Mouse (Mus musculus): ENCODE results near the gene Tmem223.
"Not testable (repeated sequence)": the region's sequence is repeated elsewhere in the genome, so short reads cannot be mapped to it uniquely, and the experiment has no call there.

The Tmem223 gene

GRCm38 (mm10) chr19:8770567-8771270, at the start of gene Tmem223:
Gene Tmem223, plus strand, starts transcription at chr19:8770996.
- peak; percentile 71 to 80 for DNase-seq

GRCm38 (mm10) chr19:8721378-8721777, 49.4 kb upstream of the Tmem223 start:
- no peak for DNase-seq

GRCm38 (mm10) chr19:8722021-8722420, 48.8 kb upstream of the Tmem223 start:
- no peak for DNase-seq

GRCm38 (mm10) chr19:8722559-8722906, 48.3 kb upstream of the Tmem223 start:
- DNase-seq, result no peak

GRCm38 (mm10) chr19:8722907-8723573, 47.8 kb upstream of the Tmem223 start, which contains the start of gene Slc3a2:
Gene Slc3a2, minus strand, starts transcription at chr19:8723369.
- DNase-seq, result peak; percentile 98

- DNase-seq, result no peak
These were observed 47.0 kb upstream of the Tmem223 start for GRCm38 (mm10) chr19:8723574-8724346.

GRCm38 (mm10) chr19:8724392-8724791, 46.4 kb upstream of the Tmem223 start:
- DNase-seq, result no peak

GRCm38 (mm10) chr19:8725081-8725613, 45.6 kb upstream of the Tmem223 start:
- DNase-seq, result no peak

- no peak for DNase-seq
These were observed 44.0 kb upstream of the Tmem223 start for GRCm38 (mm10) chr19:8726609-8727390.

- no peak for DNase-seq
These were observed 43.2 kb upstream of the Tmem223 start for GRCm38 (mm10) chr19:8727495-8728114.

- DNase-seq, result not testable (repeated sequence)
These were observed 42.3 kb upstream of the Tmem223 start for GRCm38 (mm10) chr19:8728335-8729099.

GRCm38 (mm10) chr19:8734334-8734733, 36.5 kb upstream of the Tmem223 start:
- no peak for DNase-seq

- DNase-seq, result peak; percentile 84 to 91
These were observed 35.2 kb upstream of the Tmem223 start, which contains the start of gene Wdr74 for GRCm38 (mm10) chr19:8735389-8736159. Gene Wdr74, plus strand, starts transcription at chr19:8735827.

GRCm38 (mm10) chr19:8736160-8736467, 34.7 kb upstream of the Tmem223 start:
- no peak for DNase-seq

- DNase-seq, result no peak
These were observed 31.9 kb upstream of the Tmem223 start for GRCm38 (mm10) chr19:8738911-8739310.

GRCm38 (mm10) chr19:8739646-8740045, 31.1 kb upstream of the Tmem223 start:
- no peak for DNase-seq

GRCm38 (mm10) chr19:8740603-8741002, 30.2 kb upstream of the Tmem223 start, which contains the start of gene 1700092M07Rik:
Gene 1700092M07Rik, plus strand, starts transcription at chr19:8740718.
- no peak for DNase-seq

- DNase-seq, result peak; percentile 97 to 98
These were observed 29.4 kb upstream of the Tmem223 start, which contains the start of gene Stx5a for GRCm38 (mm10) chr19:8741243-8741869. Gene Stx5a, plus strand, starts transcription at chr19:8741413.

- DNase-seq, result no peak
These were observed 28.6 kb upstream of the Tmem223 start for GRCm38 (mm10) chr19:8742176-8742575.

- DNase-seq, result no peak
These were observed 25.4 kb upstream of the Tmem223 start for GRCm38 (mm10) chr19:8745382-8745781.
